Mouse (Mus musculus) layer of hippocampus, adult 2 months (tissue): ENCODE measurements around the gene Amd1. TPM values are rescaled to one million over a fixed set of nuclear protein-coding genes. Genes with fewer than 3 reads are reported as not detected.

Experiments
- DNase-seq, 2 experiments: peaks; one replicate each; pipeline ENCODE4 v3.0.0; 2022; ENCODE audit warnings: low spot score in 2 of 2
- H3K27ac ChIP-seq: fragments of 200-600 bp; 2 replicates; pipeline ENCODE4 v1.8.1; 2022
- H3K4me3 ChIP-seq: fragments of 200-600 bp; 2 replicates; pipeline ENCODE4 v1.8.1; 2022; ENCODE audit warnings: mild to moderate bottlenecking
- CTCF ChIP-seq: fragments of 200-600 bp; conservative IDR thresholded peaks from 2 replicates; pipeline ENCODE4 v1.8.1; 2022; ENCODE audit warnings: antibody characterized with exemption, mild to moderate bottlenecking, moderate library complexity
- long read RNA-seq, 2 experiments: library from polyadenylated mRNA; stranded (forward); transcript quantifications; one replicate each; pipeline ENCODE4 v2.0.0; 2021; ENCODE audit warnings: borderline mapping rate in 2 of 2
- total RNA-seq, 2 experiments: library from RNA; stranded (reverse); gene quantifications; 2 replicates each; pipeline ENCODE4 v1.2.3; 2021

The Amd1 gene
- total RNA-seq: 10 to 100 TPM; 81.6 to 83.1 TPM
- long read RNA-seq, experiment 1, transcript Amd1-201 (8 exons, 3,204 nt): major isoform, 30 of 36 reads
- long read RNA-seq, experiment 1, partial matches to known transcripts: 1 of 36 reads
- long read RNA-seq, experiment 1, other reads (novel, unspliced or antisense): 5 of 36 reads
- long read RNA-seq, experiment 2, transcript Amd1-201 (8 exons, 3,204 nt): major isoform, 48 of 60 reads
- long read RNA-seq, experiment 2, partial matches to known transcripts: 1 of 60 reads
- long read RNA-seq, experiment 2, other reads (novel, unspliced or antisense): 10 of 60 reads

DNA sequence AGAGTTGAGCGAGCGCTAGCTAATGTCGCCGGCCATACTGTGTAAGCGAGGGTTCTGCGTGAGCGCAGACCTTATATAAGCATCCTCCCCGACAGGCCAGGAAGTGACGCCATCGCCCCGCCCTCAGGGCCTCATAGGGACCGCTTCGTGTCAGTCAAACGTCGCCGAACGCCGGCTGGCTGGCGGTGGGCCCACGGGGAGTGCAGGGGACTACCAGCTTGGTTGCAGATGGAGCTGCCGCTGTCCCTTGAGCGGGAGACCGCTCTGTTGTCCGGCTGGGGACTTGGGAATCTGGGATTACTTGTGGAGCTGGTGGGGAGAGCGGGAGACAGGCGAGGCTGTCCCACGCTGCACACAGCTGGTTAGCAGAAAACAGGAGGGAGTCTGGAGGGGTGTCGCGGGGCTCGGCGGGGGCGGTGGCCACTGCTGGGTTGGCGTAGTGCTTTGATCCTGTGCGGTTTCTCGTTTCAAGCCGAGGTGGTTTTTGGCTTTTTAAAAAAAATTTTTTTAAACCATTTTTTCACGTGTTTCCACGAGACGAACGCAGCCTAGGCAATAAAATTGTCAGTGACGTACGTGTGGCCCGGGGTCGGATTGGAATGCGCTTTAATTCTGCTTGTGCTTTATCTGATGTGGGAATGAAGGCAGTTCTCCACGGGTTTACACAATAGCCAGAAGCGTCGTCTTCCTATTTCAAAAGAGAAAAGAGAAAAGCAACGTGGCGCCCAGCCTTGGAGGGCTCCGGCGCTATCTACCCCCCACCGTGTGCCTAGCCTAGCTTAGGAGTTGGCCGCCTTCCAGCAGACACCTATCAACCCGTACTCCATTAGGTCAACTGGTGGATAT, at the start of gene Amd1:
Gene Amd1, minus strand, starts transcription at position 47 of the 846 bp plus-strand sequence.
- Histone ChIP-seq H3K27ac (peak within 1 kb of the TSS; percentile 89), H3K4me3 (peak within 1 kb of the TSS; percentile 97)
- peak; percentile 99 to 100 for DNase-seq
- TF ChIP-seq CTCF: no peak

DNA sequence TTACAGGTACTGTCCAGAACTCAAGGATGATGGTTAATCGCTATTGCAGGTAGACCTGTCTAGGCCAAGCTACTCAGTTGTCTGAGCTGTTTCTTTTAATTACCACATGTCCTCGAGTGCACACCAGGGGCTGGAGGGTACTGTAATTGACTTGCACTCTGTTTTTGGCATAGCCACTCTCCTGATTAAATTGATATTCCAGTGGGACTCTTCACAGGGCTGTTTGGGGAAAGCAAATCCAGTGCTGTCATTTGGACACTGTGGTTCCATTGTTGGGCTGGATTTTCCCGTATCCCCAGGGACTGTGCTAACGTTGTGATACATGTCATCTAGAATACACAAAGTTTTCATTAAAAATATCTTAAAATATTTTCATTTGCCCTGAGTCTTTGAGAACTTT, 49.2 kb upstream of the Amd1 start:
- H3K4me3 ChIP-seq: peak overlapping the region; percentile 98
- peak overlapping the region; percentile 92 for H3K27ac ChIP-seq
- no peak for DNase-seq
- TF ChIP-seq CTCF: no peak

DNA sequence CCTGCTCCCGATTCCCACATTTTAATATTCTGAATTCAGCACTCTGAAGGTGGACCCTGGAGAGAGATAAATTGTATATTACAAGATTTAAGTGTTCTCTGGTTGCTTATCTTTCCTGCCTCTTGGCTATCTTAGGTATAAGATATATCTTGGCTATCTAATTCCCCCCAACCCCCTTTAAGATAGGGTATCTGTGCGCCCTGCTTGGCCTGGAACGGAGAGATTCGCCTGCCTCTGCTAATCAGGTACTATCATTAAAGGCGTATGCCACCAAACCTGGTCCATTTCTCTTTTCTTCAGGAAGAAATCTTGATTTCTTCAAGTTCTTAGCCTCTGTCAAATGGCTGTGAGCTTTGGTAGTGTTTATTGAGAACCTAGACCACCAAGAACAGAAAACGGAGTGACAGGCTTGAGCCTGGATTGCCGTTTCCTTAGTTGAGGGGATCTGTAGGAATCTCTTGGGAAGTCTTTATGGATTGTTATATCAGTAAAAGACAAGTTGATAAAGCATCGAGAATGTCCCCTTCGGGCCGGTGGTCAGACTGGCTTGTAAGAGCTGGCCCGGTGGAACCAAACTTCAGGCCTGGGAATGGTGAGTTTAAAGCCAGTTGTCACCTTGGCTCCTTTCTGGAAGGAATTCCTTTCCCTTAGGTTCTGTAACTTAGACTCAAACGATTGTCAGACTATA, 48.4 kb upstream of the Amd1 start:
- Histone ChIP-seq H3K4me3 (peak overlapping the region; percentile 98), H3K27ac (peak overlapping the region; percentile 92)
- no peak for TF ChIP-seq CTCF
- DNase-seq: no peak

DNA sequence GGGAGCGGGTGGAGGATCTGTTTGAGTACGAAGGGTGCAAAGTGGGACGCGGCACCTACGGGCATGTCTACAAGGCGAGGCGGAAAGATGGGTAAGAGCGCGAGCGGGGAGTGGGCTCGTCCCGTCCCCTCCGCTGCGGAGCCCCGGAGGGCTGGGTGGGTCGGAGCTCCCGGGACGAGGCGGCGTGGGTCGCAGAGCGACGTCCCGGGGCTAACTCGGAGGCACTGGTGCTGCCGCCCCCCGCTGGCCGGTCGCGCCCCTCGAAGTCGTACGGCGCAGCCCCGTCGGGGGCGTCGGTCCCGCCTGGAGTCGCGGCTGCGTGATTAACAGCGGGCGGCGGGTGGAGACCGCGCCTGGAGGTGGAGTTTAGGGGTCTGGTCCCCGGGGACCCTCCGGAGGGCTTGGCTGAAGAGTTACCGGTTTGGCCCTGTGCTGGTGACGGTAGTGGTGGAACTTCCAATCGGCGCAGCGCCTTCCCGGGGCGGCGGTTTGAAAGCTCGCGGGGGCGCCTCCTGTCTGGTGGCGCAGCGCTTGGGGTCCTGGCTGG, 47.7 kb upstream of the Amd1 start:
- Histone ChIP-seq H3K27ac (peak overlapping the region; percentile 92), H3K4me3 (peak overlapping the region; percentile 98)
- DNase-seq: peak in 1 of 2 experiments; percentile 53
- peak; percentile 56 for TF ChIP-seq CTCF

DNA sequence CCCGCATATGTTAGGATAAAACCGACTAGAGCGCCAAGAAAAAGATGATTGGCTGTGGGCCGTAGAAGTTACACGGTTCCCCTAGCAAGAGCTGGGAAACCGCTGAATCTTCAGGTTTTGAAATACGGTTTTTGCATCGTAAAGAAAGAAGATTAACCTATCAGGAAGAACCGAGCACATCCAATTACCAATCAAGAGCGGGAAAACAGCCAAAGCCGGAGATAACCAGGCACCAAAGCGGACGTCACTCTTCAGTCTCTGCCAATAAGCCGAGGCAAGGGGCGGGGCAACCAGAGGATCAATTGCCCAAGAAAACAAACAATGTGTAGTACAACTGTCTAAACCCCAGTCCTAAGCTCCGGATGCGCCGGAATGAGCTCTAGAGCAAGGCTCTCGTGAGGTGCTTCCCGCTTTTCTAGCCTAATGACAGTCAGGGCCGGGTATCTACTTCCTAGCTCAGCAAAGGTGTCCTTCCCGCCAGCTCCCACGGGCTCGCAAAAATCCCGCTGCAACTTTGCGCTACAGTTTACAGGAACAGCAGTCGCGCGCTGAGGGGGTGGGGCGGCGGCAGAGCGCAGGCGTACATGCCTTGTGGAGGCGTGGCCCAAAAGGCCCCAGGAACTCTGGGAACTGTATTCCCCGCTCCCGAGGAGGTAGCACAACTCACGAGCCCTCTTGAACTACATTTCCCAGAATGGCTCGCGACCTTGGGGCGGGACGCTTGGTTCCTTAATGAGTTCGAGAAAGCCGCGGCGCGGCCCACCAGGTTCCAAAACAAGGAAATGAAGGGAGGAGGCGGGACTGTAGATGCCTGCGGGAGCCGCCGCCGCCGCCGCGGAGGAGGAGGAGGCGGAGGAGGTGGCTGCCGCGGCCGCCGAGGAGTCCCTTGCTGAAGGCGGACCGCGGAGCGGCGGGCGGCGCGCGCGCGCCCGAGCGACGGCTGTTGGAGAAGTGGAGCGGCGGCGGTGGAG, 46.9 kb upstream of the Amd1 start:
- Histone ChIP-seq H3K4me3 (peak overlapping the region; percentile 98), H3K27ac (peak overlapping the region; percentile 92)
- no peak for TF ChIP-seq CTCF
- peak; percentile 95 to 99 for DNase-seq

DNA sequence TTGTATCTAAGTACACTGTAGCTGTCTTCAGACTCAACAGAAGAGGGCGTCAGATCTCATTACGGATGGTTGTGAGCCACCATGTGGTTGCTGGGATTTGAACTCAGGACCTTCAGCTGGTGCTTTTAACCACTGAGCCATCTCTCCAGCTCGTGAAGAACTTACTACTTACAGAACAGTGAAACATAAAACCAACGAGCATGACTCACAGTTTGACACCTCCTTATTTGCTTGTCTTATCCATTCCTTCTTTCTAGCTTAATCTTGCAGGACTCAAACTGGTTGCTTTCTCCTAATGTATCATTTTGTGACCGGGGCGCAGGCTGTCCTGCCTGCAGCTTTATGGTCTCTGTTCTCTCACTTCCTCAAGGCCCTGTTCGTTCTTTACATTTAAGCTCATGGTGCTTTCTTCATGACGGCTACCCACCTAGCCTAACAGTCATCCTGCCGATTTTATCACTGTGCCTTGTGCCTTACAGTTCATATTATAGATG, 45.5 kb upstream of the Amd1 start:
- Histone ChIP-seq H3K27ac (0 out of 2 replicates have a peak overlapping the region, but pooled peaks have one; percentile 83), H3K4me3 (no peak overlapping the region)
- no peak for DNase-seq
- TF ChIP-seq CTCF: peak; percentile 25

DNA sequence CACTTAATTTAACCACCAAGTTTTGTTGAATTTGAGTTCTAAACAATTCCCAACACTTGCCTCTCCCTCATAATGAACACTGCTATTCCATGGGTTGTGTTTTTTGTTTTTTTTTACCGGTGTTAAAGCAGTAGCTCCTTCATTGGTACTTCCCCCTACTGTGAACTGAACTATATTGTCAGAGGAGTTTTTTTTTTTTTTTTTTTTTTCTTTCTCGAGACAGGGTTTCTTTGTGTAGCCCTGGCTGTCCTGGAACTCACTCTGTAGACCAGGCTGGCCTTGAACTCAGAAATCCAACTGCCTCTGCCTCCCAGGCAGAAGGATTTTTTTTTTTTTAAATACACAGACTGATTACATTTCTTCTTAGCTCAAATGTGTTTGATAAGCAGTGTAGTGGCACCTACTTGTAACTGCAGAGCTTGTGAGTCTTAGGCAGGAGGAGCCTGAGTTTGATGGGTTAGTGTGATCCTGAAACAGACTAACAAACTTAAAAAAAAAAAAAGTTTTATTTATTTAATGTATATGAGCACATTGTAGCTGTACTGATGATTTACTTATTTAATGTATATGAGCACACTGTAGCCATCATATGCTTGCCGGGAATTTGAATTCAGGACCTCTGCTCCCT, 44.9 kb upstream of the Amd1 start:
- no peak for TF ChIP-seq CTCF
- no peak overlapping the region for H3K4me3 ChIP-seq
- no peak for DNase-seq
- H3K27ac ChIP-seq: no peak overlapping the region

DNA sequence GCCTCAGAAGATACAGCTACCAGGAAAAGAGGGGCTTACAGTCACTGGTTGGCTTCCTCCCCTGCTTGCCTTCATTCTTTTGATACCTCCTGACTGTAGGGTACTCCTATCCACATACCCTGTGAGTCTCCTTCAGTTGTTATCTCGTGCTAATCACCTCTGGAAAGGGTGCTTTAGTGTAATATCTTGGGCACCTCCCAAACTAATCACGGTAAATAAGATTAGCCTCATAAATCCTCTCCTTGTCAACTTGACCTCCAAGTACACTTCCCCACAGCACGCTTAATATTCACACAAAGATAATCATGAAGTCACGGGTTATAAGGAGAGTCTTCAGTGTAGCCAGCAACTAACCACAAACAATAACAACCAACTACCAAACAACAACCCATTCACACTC, 40.0 kb upstream of the Amd1 start:
- Histone ChIP-seq H3K4me3 (no peak overlapping the region), H3K27ac (no peak overlapping the region)
- TF ChIP-seq CTCF: no peak
- no peak for DNase-seq

DNA sequence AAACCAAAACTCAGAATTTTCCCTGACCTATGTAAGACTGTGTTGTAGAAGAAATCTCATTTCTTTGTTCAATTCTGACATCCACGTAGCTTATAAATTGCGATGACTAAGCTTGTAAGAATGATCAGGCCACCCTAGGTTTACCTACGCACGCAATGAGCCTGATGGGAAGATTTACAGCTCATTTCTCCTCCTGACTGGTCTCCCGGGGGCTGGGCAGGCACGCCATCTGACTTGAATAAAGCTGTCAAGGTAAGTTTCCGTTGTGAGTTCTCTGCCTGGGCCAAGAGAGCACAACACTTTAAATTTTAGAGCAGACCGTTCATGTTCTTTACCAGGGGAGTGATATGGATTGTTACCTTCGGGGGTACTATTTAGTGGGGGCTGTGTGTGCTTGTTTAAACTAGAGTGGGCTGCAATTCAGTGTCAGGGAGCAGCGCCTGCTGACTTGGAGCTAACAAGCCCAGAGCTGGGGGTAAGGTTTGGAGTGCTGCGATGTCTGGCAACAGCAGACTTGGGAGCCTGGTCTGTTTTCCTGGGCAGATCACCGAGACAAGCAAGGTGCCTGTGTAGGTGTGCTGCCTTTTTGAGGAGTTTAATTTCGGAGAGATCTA, 37.5 kb upstream of the Amd1 start, which contains the start of gene Cdk19:
Gene Cdk19, plus strand, starts transcription at position 214 of the 614 bp plus-strand sequence.
- no peak within 1 kb of the TSS for H3K4me3 ChIP-seq
- no peak for TF ChIP-seq CTCF
- DNase-seq: no peak
- no peak within 1 kb of the TSS for H3K27ac ChIP-seq

DNA sequence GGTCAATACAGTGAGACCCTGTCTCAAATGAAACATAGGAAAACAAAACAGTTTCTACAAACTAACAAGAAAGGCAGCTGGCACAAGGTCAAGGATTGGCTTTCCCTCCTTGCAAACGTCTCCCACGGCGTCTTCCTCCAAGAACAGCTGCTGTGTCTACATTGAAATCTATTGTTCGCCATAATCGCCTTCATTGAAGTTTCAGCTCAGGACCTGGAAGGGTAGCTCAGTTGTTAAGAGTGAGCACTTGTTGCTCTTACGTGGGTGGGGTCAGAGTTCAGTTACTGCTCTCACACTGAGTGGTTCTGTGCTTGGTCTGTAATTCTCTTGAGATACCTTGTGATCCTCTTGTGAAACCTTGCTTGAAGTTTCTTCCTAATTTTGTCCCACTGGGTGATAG, 30.9 kb upstream of the Amd1 start:
- no peak overlapping the region for H3K4me3 ChIP-seq
- TF ChIP-seq CTCF: no peak
- no peak overlapping the region for H3K27ac ChIP-seq
- DNase-seq: no peak

DNA sequence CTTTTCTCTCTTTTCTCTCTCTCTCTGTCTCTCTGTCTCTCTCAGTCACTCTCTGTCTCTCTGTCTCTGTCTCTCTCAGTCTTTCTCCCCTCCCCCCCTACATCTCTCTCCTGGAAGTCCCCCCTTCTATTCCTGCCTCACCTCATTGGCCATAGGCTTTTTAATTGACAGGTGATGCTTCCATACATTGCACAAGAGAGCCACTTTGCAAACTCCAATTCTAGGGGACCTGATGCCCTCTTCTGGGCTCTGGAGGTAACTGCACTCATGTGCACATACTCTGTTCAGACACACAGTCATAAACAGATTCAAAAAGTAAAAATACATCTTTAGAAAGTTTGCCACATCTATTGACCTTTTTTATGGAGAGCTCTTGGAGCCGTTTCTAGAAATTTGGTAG, 28.3 kb upstream of the Amd1 start:
- H3K27ac ChIP-seq: no peak overlapping the region
- DNase-seq: no peak
- H3K4me3 ChIP-seq: no peak overlapping the region
- peak; percentile 29; the same call in 1 of the 2 replicates for TF ChIP-seq CTCF
